Mouse (Mus musculus): ENCODE results near the gene Chchd3. TPM values are rescaled to one million over a fixed set of nuclear protein-coding genes. Genes with fewer than 3 reads are reported as not detected.

Gene Chchd3
- polyA plus RNA-seq, 1 experiment from 2014 or later: 103 TPM

DNA sequence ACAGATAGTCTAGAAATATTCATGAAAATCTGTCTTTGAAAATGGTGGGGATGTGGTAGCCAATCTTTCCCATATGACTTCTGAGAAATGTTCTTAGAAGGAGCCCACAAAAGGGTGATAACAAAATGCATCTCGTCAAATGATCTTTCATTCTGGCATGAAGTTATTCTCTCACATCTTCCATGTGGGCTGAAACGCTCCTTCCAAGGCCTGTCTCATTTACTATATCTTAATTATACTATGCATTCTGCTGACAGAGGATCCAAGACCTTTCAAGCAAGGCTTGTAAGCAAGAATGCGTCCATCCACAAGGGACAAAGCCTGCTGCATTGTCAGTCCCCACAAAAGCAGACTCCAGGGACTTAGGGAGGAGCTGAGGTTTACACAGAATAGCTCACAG lies 185.9 kb downstream of the Chchd3 start:
- WGBS: 72% methylated on average over 3 of the region's 3 CpGs
- H3K27me3 ChIP-seq (ENCODE audit: insufficient read depth, low read length): no peaks in the 10 kb centered on the region
- no peaks in the 10 kb centered on the region for H3K4me1 ChIP-seq (ENCODE audit: insufficient read depth)
- H3K4me2 ChIP-seq: no peak overlapping the region
- H3K36me3 ChIP-seq (ENCODE audit: insufficient read depth): 0 out of 2 replicates have a peak, but pooled peaks cover 3% of the 10 kb centered on the region
- H3K27ac ChIP-seq (ENCODE audit: low read depth): no peak overlapping the region
- no peak overlapping the region for H3K9ac ChIP-seq
- ATAC-seq (ENCODE audit: insufficient read depth) (no peak), DNase-seq (no peak)
- no peak for TF ChIP-seq CTCF (IDR thresholded peaks at IDR 0.05; ENCODE audit: low read depth)
- H3K4me3 ChIP-seq (ENCODE audit: low read depth, low read length): no peak overlapping the region
- no peaks in the 10 kb centered on the region for H3K9me3 ChIP-seq (ENCODE audit: low read depth, low read length)

DNA sequence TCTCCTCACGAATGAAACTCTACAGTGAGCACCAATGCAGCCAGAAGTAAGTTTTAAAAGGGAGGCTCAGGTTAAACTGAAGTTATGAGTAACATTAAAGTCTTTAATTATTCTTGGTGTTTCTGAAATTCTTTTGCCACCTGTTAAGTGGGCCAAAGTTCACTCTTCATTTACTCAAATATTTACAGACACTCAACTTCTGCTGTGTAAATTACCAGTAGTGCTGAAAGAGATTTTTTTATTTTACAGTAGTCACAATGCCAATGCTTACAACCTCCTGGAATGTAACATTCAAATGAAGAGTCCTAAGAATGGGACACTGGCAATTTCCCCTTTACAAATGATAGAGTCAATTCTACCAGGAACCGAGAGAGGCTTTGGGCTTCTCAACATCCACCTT lies 187.3 kb downstream of the Chchd3 start:
- Histone ChIP-seq H3K36me3 (ENCODE audit: insufficient read depth) (0 out of 2 replicates have a peak, but pooled peaks cover 3% of the 10 kb centered on the region), H3K9ac (no peak overlapping the region), H3K27me3 (ENCODE audit: insufficient read depth, low read length) (no peaks in the 10 kb centered on the region), H3K4me3 (ENCODE audit: low read depth, low read length) (no peak overlapping the region), H3K27ac (ENCODE audit: low read depth) (no peak overlapping the region), H3K4me2 (no peak overlapping the region), H3K9me3 (ENCODE audit: low read depth, low read length) (no peaks in the 10 kb centered on the region), H3K4me1 (ENCODE audit: insufficient read depth) (no peaks in the 10 kb centered on the region)
- WGBS: 63% methylated on average over 2 of the region's 2 CpGs
- ATAC-seq (ENCODE audit: insufficient read depth) (peak; percentile 35; the same call in 1 of the 2 replicates), DNase-seq (peak; percentile 52)
- TF ChIP-seq CTCF (IDR thresholded peaks at IDR 0.05; ENCODE audit: low read depth): no peak

DNA sequence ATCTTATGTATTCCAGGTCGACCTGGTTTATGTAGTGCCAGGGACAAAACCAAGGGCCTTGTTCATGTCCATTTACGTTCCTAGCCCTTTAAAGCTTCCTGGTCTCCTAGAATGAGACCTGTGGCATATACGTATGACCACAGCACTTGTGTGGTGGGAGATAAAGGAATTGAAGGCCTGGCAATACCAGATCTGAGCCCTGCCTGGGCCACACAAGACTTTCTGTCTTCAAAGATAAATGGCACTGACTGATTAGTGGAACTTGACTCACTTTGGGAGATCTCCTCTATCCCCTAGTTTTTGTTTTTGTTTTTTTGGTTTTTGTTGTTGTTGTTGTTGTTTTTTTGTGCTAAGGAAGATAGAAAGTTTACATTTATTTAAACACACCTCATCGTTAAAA lies 209.1 kb downstream of the Chchd3 start:
- 0 out of 2 replicates have a peak, but pooled peaks have one; percentile 31 for ATAC-seq (ENCODE audit: insufficient read depth)

DNA sequence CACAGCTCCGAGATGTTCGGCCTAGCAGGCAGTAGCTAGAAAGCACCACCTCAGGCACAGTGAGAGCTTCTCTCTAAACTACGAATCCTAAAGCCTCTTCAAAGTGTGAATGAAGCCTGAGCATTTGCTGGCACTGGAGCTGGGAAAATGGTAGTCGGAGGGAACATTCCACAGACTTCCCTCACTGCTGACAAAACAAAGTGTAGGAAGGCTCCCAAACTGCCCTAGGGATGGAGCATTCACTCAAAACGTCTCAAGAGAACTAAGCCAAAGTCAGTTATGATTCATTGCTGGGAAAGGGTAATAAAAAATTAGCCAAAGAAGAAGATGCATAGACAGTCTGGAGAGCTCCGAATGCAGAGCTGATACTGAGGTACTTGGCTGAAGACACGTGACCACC lies 211.1 kb downstream of the Chchd3 start:
- no peak for DNase-seq
- no peak for TF ChIP-seq CTCF (IDR thresholded peaks at IDR 0.05; ENCODE audit: low read depth)
- no peak for ATAC-seq (ENCODE audit: insufficient read depth)
- 72% methylated on average over 7 of the region's 7 CpGs for WGBS
- Histone ChIP-seq H3K27ac (ENCODE audit: low read depth) (no peak overlapping the region), H3K9me3 (ENCODE audit: low read depth, low read length) (no peaks in the 10 kb centered on the region), H3K27me3 (ENCODE audit: insufficient read depth, low read length) (no peaks in the 10 kb centered on the region), H3K4me3 (ENCODE audit: low read depth, low read length) (no peak overlapping the region), H3K4me2 (no peak overlapping the region), H3K36me3 (ENCODE audit: insufficient read depth) (no peaks in the 10 kb centered on the region), H3K4me1 (ENCODE audit: insufficient read depth) (peaks cover 7% of the 10 kb centered on the region; the same call in 1 of the 2 replicates), H3K9ac (no peak overlapping the region)

More for the DNA sequence above, 209.1 kb downstream of the Chchd3 start:
- WGBS: 80% methylated on average over 4 of the region's 4 CpGs
- TF ChIP-seq CTCF (IDR thresholded peaks at IDR 0.05; ENCODE audit: low read depth): no peak
- no peaks in the 10 kb centered on the region for H3K4me1 ChIP-seq (ENCODE audit: insufficient read depth)
- H3K4me2 ChIP-seq: no peak overlapping the region
- no peaks in the 10 kb centered on the region for H3K36me3 ChIP-seq (ENCODE audit: insufficient read depth)
- no peaks in the 10 kb centered on the region for H3K9me3 ChIP-seq (ENCODE audit: low read depth, low read length)
- H3K27me3 ChIP-seq (ENCODE audit: insufficient read depth, low read length): no peaks in the 10 kb centered on the region
- no peak overlapping the region for H3K27ac ChIP-seq (ENCODE audit: low read depth)
- no peak overlapping the region for H3K4me3 ChIP-seq (ENCODE audit: low read depth, low read length)
- no peak overlapping the region for H3K9ac ChIP-seq
- DNase-seq: no peak

DNA sequence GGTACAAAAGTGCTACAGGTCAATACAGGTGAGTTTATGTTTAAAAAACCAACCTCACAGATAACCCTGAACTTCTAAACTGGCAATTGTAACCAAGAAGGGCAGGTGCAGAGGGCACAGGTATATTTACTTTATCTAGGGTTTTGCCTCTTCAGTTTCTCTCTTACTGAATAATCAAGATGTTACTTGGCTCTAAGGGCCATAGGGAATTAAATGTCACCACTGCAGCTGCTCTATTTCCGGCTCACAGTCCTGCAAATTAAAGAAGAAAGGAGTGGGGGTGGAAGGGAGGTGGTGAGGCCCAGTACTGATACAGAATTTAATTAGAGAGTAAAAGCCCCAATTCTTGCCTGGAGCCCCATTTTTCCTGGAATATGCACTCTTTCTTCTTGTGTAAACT lies 214.6 kb downstream of the Chchd3 start:
- no peak for TF ChIP-seq CTCF (IDR thresholded peaks at IDR 0.05; ENCODE audit: low read depth)
- H3K4me2 ChIP-seq: no peak overlapping the region
- no peaks in the 10 kb centered on the region for H3K9me3 ChIP-seq (ENCODE audit: low read depth, low read length)
- ATAC-seq (ENCODE audit: insufficient read depth) (no peak), DNase-seq (no peak)
- peak overlapping the region; percentile 42 for H3K27ac ChIP-seq (ENCODE audit: low read depth)
- no peaks in the 10 kb centered on the region for H3K27me3 ChIP-seq (ENCODE audit: insufficient read depth, low read length)
- WGBS: 11% methylated on average over 1 of the region's 1 CpGs
- H3K36me3 ChIP-seq (ENCODE audit: insufficient read depth): no peaks in the 10 kb centered on the region
- H3K9ac ChIP-seq: no peak overlapping the region
- no peak overlapping the region for H3K4me3 ChIP-seq (ENCODE audit: low read depth, low read length)
- H3K4me1 ChIP-seq (ENCODE audit: insufficient read depth): peaks cover 7% of the 10 kb centered on the region; the same call in 1 of the 2 replicates

DNA sequence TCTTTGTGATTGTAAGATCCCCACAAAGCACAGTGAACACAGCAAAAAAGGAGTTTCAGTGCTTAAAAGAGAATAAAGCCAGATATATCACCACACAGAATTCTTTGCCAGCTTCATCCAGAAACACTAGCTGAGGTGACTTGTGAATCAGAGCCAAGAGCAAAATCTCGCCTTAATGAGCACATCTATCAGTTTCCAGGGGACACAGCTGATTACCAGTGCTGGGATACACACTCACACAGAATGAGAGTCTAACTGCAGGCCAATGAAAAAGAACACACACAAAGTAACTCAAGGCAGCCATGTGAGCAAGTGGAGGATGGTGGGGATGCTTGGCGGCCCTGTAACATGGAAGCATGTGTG lies 222.1 kb downstream of the Chchd3 start:
- Histone ChIP-seq H3K9me3 (ENCODE audit: low read depth, low read length) (no peaks in the 10 kb centered on the region), H3K4me1 (ENCODE audit: insufficient read depth) (no peaks in the 10 kb centered on the region), H3K36me3 (ENCODE audit: insufficient read depth) (no peaks in the 10 kb centered on the region), H3K4me2 (no peak overlapping the region), H3K27me3 (ENCODE audit: insufficient read depth, low read length) (no peaks in the 10 kb centered on the region), H3K4me3 (ENCODE audit: low read depth, low read length) (no peak overlapping the region), H3K27ac (ENCODE audit: low read depth) (no peak overlapping the region), H3K9ac (no peak overlapping the region)
- ATAC-seq (ENCODE audit: insufficient read depth) (no peak), DNase-seq (no peak)
- no peak for TF ChIP-seq CTCF (IDR thresholded peaks at IDR 0.05; ENCODE audit: low read depth)
- WGBS: 71% methylated on average over 2 of the region's 2 CpGs

DNA sequence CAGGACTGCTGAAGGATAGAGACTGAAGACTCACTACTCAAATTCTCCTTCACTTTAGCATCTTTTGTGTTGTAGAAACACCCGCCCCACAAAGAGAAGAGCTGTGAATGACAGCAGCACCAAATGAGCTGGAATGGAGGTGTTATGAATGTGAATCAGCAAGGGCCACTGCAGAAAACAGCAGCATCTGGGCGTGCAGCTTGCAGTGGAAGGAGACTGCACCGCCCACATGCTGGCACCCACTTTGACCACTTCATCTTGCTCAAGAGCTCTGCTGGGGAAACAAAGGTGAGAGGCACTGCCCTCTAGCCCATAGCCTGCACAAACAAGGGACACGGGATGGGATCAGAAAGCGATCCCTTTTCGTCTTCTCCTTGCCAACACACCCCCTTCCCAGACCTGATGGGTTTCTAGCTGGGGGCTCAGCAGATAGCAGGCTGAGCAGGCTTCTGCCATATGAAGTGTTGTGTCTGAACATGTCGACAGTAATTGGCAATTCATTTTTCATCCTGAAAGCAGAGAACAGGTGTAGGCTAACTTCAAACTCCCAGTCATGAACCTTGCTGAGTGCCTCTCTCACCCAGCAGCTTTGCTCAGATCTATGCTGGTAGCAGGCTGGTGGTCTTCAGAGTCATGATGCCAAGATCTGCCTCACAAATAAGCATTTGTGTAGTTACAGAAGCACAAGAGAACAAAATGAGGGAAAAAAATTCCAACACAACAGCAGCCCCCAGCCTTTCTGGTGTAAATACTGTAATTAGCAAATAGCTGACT lies 222.7 kb downstream of the Chchd3 start:
- 51% methylated on average over 7 of the region's 7 CpGs for WGBS
- Histone ChIP-seq H3K4me2 (no peak overlapping the region), H3K27ac (ENCODE audit: low read depth) (no peak overlapping the region), H3K9ac (no peak overlapping the region), H3K4me1 (ENCODE audit: insufficient read depth) (no peaks in the 10 kb centered on the region), H3K27me3 (ENCODE audit: insufficient read depth, low read length) (no peaks in the 10 kb centered on the region), H3K36me3 (ENCODE audit: insufficient read depth) (no peaks in the 10 kb centered on the region), H3K4me3 (ENCODE audit: low read depth, low read length) (no peak overlapping the region), H3K9me3 (ENCODE audit: low read depth, low read length) (no peaks in the 10 kb centered on the region)
- DNase-seq (no peak), ATAC-seq (ENCODE audit: insufficient read depth) (no peak)
- TF ChIP-seq CTCF (IDR thresholded peaks at IDR 0.05; ENCODE audit: low read depth): no peak
